21 mouse cellular contexts compared by ENCODE assay signal in the genomic region with DNA sequence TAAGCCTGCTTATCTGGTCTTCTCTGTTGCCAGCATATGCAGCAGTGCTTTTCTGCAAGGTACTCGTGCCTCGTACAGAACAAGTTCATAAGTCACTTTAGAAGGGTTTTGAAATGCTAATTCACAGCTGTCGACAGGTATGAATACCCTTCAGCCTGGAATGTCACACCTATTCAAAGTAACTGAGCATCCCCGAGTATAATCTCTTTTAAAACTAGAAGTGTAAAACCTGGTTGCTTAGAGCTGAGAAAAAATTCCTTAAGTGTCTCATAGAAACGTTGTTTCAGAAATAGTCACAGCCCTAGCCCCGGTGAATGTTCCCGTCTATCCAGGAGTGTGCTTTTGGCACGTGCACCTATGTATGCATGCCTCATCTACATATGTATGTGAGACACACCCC.
"Had no signal": no experiment of that assay in that cellular context is flagged by ENCODE, and none has a peak within 500 bp of the region (broad histone marks: within the 10 kb centered on the region; RNA-seq: fewer than 3 reads in every experiment).

No protein-coding gene starts in this region.

- H3K27ac ChIP-seq: limb, embryonic 12.5 days; limb, embryonic 15.5 days; liver, embryonic 14.5 days; stomach, embryonic 15.5 days had no signal

- H3K9me3 ChIP-seq: limb, embryonic 15.5 days; neural tube, embryonic 13.5 days; stomach, embryonic 15.5 days had no signal

- H3K27me3 ChIP-seq: neural tube, embryonic 13.5 days; stomach, embryonic 15.5 days had no signal

- H3K36me3 ChIP-seq: limb, embryonic 12.5 days; limb, embryonic 15.5 days; neural tube, embryonic 13.5 days; stomach, embryonic 15.5 days had no signal

- H3K4me3 ChIP-seq: limb, embryonic 12.5 days; limb, embryonic 15.5 days; myocyte; neural tube, embryonic 13.5 days; stomach, embryonic 15.5 days had no signal

- H3K9ac ChIP-seq: limb, embryonic 12.5 days; limb, embryonic 15.5 days; liver, embryonic 14.5 days; liver, postnatal 0 days; lung, embryonic 14.5 days; neural tube, embryonic 13.5 days; stomach, embryonic 15.5 days had no signal

- H3K4me2 ChIP-seq: limb, embryonic 12.5 days; limb, embryonic 15.5 days; liver, embryonic 11.5 days; lung, embryonic 14.5 days; midbrain, embryonic 11.5 days; neural tube, embryonic 13.5 days; stomach, embryonic 15.5 days had no signal

- DNase-seq: kidney, adult 9 months; kidney, postnatal 14 days; kidney, postnatal 4 days; left cerebral cortex, postnatal 4 days; liver, postnatal 0 days; lung, embryonic 14.5 days; lung, postnatal 10 days; lung, postnatal 36 days; midbrain, embryonic 14.5 days; retina, postnatal 1 day; right cerebral cortex, postnatal 25 days; spleen, adult 18-20 months; thymus, postnatal 25 days had no signal

- ATAC-seq: liver, postnatal 0 days had no signal
